Mouse (Mus musculus): ENCODE results near the gene Galnt18.

- no peak for TF ChIP-seq MAFK (IDR thresholded peaks at IDR 0.05; ENCODE audit: insufficient read depth, low read depth, low read length)
- TF ChIP-seq ZC3H11A (IDR thresholded peaks at IDR 0.05; ENCODE audit: borderline replicate concordance, low read depth, low read length), result no peak
- TF ChIP-seq CHD2 (IDR thresholded peaks at IDR 0.05; ENCODE audit: low read depth, low read length), result no peak
- TF ChIP-seq ZNF384 (IDR thresholded peaks at IDR 0.05; ENCODE audit: low read depth, low read length), result no peak
- no peak for TF ChIP-seq HCFC1 (IDR thresholded peaks at IDR 0.05; ENCODE audit: borderline replicate concordance, insufficient read depth, low read length)
These were observed 261.1 kb downstream of the Galnt18 start for GRCm38 (mm10) chr7:111518581-111519242.

All from ES-E14 (cell line).